Mouse (Mus musculus): ENCODE measurements at regions not wholly inside any gene's neighbourhood (a gene's known extent, or its start where the extent isn't known, plus 50 kb on each side); places are given as distances from the start of the nearest gene placed in this dataset.
A peak's percentile ranks its signal among the peaks of the same experiment; 100 is the strongest.

DNA sequence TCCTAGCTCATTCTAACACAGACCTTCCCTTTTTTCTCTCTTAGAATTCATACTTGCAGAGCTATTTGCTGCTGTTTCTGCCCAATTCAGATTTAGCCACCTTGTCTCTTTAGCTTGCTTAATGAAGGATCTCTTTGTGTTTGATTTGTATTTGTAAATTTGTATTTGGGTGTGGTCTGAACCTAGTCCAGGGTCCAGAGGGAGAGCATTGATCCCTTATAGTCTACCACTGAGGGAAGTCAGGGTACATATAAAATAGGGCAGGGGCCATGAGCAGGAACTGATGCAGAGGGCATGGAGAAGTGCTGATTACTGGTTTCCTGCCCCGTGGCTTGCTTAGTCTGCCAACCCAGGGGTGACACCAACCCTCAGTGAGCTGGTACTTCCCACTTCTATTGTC, 508.7 kb downstream of the Tm4sf1 start:
- DNase-seq (ENCODE audit: low spot score), result no peak

DNA sequence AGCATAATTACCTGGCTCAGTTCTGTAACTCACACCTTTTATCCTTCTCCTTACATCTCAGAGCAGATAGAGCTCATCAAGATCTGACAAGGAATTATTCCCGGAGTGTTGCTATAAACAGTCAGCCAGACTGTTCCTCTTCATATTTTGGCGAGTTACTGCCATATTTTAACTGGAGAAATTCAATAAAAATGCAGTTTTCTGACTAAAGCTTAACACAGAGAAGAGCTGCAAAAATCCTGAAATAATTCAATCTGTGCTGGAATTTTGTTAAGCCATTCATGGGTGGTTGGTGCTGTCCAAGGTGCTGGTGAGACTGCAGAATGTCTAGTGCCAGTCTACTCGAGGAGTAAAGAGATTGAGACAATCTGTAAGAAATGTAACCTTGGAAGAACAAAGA, 512.6 kb downstream of the Tm4sf1 start:
- peak; percentile 71 for DNase-seq (ENCODE audit: low spot score)

DNA sequence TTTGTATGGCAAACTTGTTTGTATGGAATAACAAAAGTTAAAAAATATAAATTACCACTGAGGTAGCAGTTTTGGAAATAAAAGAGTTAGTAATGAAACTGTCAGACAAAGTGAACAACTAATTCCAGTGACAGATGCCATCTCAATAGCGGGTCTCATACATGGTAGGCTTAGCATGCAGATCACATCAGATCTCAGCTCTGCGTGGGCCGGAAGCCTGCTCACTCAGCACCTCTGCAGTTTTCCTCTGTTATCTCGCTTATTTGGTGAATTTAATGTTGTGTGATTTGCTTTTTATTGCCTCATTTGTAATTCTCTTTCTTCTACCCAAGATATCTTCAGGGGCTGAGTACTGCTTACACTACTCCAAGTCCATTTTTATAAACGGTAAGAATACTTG, 527.9 kb downstream of the Tm4sf1 start:
- DNase-seq (ENCODE audit: low spot score), result no peak

DNA sequence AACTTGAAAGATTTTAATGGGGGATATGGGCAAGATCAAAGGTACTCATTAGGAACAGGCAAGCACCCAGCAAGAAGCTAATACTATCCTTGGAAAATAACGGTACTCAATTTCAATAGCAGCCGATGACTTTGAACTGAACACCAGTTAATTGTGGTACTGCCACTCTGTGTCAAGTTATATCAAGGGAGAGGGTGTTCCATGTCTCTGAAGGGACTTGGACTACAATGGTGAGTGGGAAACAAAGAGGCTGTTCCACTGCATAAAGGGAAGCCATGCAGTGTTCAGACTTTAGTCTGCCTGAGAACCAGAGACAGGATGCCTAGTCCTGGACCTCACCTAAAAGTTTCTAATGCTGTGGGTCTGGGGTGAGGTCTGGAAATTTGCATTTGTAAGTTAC, 531.6 kb downstream of the Tm4sf1 start:
- no peak for DNase-seq (ENCODE audit: low spot score)

DNA sequence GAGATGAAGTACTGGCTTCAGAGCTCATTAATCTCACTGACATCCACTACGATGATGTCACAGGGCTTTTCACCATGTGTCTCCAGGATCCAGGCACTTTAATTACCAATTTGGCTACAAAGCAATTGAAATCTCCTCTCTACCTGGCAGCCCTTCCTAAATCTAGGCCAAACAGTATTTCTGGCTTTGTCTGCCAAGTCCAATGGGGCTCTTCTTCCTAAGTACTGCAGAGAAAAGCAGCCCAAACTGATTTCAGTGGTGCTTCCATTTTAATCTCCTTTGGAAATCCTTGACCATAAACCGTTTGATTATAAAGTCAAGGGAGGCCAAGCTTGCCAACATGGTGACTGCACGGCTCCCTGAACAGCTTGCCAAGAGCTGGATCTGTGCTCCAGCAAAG, 534.7 kb downstream of the Tm4sf1 start:
- no peak for DNase-seq (ENCODE audit: low spot score)

DNA sequence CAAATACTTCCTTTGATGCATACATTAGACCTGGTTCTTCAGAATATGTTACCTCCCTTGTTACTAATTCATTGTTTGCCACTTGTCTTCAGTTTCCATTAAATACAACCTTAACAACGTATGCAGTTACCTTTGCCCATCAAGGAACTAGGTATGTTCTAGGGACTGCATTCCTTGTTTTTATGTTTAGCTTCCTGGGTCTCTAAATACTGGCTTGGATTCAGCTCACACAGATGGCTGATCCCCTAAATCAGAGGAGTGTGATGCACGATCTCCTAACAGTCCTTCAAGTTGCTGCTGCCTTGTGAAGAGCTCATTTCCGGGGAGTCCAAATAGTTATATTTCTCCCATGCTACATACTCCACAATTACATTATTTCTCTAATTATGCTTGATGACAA, 537.5 kb downstream of the Tm4sf1 start:
- DNase-seq (ENCODE audit: low spot score), result no peak

DNA sequence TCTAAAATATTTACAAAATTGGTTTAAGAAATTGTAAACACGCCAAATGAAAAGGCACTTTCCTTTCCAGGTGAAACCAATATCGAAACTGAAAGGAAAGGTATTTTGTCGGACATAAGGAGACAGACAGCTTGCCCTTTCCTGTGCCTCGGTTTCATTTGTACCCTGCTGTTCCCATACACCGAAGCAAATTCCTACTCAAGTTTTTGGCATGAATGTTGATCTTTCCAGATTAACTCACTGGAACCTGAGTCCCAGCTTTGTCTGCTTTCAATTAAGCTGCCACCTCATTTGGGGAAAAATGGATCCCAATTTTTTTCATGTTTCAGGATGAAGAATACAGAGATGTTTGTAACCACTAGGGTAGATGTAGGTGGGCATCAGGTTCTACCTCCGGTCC, 537.9 kb downstream of the Tm4sf1 start:
- no peak for DNase-seq (ENCODE audit: low spot score)

DNA sequence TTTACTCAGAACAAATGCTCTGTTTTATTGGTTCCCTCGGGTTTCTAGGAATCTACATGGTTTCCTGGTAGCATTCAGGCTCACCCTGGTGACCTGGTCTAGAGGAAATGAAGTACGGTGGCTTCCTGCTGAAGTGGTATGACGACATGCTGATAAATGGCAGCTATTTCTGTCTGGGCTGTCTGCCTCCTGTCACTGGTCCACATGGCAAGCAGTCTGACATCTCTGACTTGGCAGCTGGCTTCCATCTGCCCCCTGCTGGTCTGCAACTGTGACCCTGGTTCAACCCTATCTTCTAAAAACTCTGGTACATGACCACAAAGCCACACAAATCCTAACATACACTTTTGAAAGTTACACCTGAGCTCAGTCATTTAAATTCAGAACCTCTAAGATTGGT, 548.1 kb downstream of the Tm4sf1 start:
- DNase-seq (ENCODE audit: low spot score), result peak; percentile 57

DNA sequence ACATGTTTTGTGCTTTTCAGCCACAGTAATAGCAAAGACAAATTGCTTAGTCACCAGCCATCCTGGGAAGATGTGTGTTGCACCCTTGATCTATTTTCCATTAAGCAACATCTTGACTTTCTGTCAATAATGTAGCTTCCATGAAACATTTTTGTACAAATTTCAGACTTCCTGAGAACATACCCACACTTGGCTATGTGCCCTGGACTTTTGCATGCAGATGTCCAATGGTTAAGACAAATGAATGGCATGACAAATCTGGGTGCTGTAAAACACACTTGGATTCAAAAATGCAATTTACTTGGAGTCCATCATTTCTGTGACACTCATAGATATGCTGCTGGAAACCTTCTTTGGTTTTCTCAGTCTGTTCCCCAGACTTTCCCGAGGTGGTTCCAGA, 549.9 kb downstream of the Tm4sf1 start:
- DNase-seq (ENCODE audit: low spot score), result no peak

DNA sequence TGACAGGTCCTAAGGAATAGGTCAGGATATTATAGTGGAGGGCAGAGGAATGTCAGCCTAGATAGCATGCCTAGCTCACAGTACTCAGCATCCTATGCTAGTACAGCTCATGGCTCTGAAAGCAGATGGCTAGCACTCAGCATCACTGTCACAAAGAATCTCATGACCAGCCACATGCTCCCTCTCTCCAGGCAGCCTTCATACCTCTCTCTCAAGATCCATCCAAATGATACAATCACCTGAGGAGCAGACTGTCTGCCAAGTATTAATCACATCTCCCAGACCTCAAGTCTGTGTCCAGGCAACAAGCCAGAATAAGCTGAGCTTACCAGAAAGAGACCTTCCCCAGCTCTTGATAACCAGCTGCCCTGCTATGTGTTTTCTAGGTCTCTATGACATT, 557.4 kb upstream of the Nbea start:
- no peak for DNase-seq (ENCODE audit: low spot score)

DNA sequence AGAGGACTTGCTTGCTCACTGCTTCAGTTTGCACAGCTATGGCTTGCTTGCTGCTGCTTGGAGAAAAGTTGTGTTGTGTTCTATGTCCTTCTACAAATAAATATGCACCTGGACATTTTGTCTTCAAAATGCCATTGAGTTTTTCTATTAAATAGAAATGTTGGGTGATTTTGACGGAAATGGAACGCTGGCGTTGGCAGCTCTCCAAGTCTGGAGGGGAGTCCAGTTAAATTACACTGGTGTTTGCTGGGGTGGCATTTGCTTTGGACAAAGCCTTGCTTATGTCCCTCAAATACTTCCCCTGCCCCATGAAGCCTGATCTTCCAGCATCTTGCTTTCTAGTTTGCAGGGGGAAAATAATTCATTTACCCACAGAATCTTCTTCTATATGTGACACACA, 556.0 kb upstream of the Nbea start:
- no peak for DNase-seq (ENCODE audit: low spot score)

DNA sequence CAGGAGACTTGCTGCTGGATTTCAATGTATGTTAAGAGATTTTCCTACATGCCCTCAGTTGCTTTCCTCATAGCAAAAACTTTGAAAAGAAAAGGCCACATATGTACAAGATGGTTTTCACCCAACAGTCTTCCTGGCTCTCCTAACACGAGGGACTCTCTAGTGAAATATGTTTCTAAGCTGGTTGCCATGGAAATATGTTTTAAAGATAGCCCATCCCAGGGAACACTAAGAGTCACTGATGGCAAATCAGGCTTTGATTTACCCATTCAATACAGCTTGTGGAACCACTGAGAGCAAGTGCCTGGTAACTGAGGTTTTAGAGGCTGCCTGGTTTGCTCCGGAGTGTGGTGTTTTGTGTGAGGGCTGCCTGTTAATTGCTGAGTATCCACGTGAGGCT, 547.3 kb upstream of the Nbea start:
- DNase-seq (ENCODE audit: low spot score), result no peak

DNA sequence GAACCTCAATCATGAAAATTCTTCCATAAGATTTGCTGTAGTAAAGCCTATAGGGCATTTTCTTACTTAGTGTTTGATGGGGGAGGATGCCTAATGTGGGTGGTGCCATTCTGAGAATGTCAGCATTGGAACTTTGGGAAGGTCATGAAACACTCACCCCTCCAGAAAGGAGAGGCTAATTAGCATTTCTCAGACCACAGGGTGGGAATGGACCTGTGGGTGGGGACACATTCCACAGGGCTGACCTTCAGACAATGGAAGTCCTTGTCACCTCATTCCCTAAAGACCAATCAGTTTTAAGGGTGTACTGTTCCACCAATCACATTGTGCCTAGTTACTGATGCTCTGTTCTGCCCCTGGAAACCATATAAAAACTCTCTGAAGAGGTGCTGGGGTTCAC, 541.5 kb upstream of the Nbea start:
- no peak for DNase-seq (ENCODE audit: low spot score)

DNA sequence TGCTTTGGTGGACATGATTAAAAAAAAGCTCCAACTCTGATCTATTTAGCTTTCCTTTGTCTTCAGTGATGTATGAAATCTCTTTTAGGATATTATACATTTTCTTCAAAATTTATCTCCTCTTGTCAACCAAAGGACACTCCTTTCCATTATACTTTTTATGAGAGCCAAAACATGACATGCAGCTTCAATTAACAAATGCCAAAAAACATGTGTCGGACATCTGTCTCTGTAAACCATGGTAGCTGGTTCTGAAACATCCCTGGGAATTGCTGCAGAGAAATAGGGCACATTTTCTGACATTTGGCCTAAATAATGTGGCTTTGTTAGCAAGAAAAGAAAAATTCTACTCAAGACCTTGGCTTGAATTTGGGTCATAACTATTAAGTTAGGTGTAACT, 524.8 kb upstream of the Nbea start:
- DNase-seq (ENCODE audit: low spot score), result no peak

DNA sequence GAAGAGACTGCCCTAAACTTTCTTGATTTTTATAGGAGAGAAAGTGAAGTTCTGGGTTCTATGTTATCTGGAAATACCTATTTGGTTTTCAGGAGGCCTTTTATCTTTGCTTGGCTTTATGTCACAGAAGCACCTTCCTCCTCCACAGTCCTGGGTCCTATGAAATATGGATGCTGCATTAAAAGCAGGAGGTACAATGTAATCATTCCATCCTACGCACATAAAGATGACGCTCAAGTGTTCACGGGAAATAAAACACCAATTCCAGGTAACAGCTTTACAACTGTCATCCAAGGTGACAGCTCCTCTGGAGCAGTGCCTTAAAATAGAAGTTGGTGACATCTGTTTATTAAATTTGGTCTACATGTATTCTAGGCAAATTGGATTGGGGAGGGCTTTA, 523.8 kb upstream of the Nbea start:
- no peak for DNase-seq (ENCODE audit: low spot score)

DNA sequence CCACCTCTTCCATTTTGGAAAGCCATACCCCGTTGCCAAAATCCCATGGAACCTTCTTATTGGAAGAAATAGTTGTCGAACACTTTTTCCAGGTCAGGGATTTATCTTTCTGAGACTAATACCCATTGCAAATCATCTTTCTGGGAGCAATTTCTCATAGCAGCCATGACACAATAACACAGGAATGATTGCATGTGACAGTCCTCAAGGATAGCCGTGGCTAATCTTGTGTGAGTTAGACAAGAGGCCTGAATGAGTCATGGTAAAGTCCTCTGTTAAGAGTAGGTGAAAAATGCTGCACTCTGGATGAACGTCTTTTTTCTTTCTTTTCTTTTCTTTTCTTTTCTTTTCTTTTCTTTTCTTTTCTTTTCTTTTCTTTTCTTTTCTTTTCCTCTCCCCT, 522.5 kb upstream of the Nbea start:
- no peak for DNase-seq (ENCODE audit: low spot score)

DNA sequence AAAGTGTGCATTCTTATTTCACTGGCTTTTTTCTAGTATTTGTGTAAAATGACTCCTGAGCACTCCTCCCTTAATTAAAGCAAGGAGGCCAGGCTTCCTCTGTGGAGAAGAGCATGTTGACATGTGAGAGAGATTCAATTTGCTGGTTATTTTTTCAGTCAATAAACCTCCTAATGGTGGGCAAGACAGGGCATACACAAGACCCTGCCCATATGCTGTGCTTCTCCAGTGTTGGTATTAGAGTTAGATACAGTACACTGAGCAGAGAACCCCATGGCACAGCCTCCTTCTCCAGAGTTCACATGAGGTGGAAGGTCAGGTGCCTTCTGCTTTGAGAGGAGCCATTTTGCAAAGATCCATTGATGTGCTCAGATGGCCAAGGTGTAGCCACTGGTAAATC, 515.4 kb upstream of the Nbea start:
- no peak for DNase-seq (ENCODE audit: low spot score)

DNA sequence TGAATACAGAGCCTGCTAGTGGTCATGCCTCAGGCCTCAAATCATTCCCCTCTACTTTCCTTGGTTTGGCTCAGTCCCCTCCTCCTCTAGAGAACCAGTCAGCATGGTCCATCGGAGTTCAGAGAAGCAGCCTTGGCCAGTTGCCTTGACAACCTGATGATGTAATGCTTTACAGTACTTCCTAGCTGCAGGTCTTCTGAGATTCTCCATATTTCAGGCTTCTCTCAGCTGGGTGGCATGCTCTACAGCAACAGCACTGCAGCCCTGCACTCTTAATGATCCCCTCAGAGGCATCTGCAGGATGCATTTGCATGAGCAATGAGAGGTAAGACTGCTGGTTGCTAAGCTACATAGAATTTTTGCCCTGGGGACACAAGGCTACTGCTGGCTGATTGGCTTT, 514.7 kb upstream of the Nbea start:
- DNase-seq (ENCODE audit: low spot score), result no peak

DNA sequence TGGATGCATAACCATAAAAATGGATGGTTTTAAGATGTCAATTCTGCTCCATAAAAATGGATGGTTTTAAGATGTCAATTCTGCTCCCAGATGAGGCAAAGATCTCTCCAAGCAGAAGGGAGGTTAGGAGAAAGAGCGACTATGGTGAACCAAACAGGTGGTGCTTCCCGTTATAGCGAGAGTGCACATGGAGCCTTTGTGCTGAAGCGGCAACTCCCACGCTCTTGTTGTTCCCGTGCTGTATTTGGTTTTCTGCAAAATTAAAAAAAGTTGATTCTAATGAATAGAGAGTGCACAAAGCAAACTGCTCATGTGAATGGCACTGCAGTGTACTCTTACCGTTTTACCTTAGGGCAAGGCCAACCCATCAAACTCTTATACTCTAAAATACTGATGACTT, 497.5 kb upstream of the Nbea start:
- no peak for DNase-seq (ENCODE audit: low spot score)

DNA sequence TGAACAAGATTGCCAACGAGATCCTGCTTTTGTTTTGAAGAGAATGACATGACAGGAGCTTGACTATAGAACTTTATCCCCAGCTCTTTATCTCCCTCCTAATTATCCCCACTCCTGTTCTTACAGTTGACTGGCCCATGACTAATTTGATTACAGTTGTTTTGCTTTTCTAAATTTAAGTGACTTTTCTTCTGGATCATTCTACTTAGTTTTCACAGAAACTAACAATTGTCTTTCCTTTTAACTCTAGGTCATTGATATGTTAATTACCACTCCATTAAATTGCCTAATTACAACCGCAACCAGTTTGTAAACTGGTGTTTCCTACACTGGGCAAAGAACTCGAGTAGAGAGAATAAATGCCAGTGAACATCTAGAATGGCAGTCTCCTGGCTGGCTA, 485.3 kb upstream of the Nbea start:
- no peak for DNase-seq (ENCODE audit: low spot score)

DNA sequence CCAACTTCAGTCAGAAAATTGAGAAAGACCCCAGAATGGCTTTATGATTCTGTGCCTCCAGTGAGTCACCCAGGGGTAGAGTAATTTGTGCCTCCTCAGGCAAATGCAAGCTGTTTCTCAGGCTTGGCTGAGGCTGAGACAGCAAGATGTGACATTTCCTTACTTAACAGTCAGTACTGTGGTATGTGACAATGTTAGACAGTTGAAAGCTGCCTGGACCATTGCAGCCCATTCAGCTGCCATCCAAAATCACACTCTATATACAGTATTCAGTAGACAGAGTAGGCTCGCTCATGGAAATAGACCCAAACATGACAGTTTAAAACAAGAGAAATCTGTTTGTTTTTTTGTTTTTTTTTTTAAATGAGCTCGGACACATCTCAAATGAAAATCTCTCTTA, 477.1 kb upstream of the Nbea start:
- DNase-seq (ENCODE audit: low spot score), result no peak

DNA sequence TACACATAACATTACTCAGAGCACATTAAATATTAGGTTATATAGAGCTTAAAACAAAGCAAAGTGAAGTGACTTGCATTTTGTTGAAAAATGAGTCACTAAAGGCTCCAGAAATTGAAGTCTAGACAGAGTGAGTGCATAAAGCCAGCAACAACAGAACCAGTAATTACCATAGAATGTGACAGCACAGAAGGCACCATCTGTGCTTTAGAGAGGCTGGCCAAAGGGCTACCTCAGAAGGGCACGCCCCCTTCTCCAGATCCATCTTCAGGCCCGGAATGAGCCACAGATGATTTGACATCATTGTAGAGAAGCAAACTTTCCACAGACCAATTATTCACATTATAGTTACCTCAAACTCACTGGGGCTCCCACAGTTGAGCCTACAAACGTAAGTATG, 463.8 kb upstream of the Nbea start:
- no peak for DNase-seq (ENCODE audit: low spot score)
